Mouse (Mus musculus) midbrain, embryonic 12.5 days (tissue): ENCODE results near the gene Cracr2a. TPM values are rescaled to one million over a fixed set of nuclear protein-coding genes. Genes with fewer than 3 reads are reported as not detected.

Experiments used
- ATAC-seq: fragments of 200-750 bp; cut with Nextera tagmentation; 2 replicates; pipeline ENCODE4 v1.8.0; 2017; ENCODE audit warnings: low read depth, moderate TSS enrichment, moderate library complexity; ENCODE audit not compliant: low FRiP score
- H3K27ac ChIP-seq: fragments of 300-500 bp; sonication (generic); replicated peaks from 2 replicates; pipeline ENCODE4 v1.5.1; 2016; ENCODE audit warnings: mild to moderate bottlenecking
- H3K27me3 ChIP-seq: fragments of 300-500 bp; sonication (generic); 2 replicates; pipeline ENCODE4 v1.6.1; 2016; ENCODE audit warnings: mild to moderate bottlenecking
- H3K36me3 ChIP-seq: fragments of 300-500 bp; sonication (generic); 2 replicates; pipeline ENCODE4 v1.6.1; 2016
- H3K4me1 ChIP-seq: fragments of 300-500 bp; sonication (generic); 2 replicates; pipeline ENCODE4 v1.6.1; 2016
- H3K4me2 ChIP-seq: fragments of 300-500 bp; sonication (generic); replicated peaks from 2 replicates; pipeline ENCODE4 v1.6.1; 2016; ENCODE audit warnings: mild to moderate bottlenecking, moderate library complexity
- H3K4me3 ChIP-seq: fragments of 300-500 bp; sonication (generic); 2 replicates; pipeline ENCODE4 v1.5.1; 2016; ENCODE audit warnings: mild to moderate bottlenecking
- H3K9ac ChIP-seq: fragments of 300-500 bp; sonication (generic); replicated peaks from 2 replicates; pipeline ENCODE4 v1.6.1; 2016; ENCODE audit warnings: mild to moderate bottlenecking, moderate library complexity
- H3K9me3 ChIP-seq: fragments of 300-500 bp; sonication (generic); 2 replicates; pipeline ENCODE4 v1.6.1; 2016; ENCODE audit warnings: mild to moderate bottlenecking
- WGBS: fragments of 180-500 bp; shearing (Covaris S2); methylation state at CpG from one replicate; pipeline ENCODE4 v1.1.7; 2016; 5-methylcytosine and 5-hydroxymethylcytosine counted together
- polyA plus RNA-seq: library from polyadenylated mRNA; unstranded; fragments of >200 nt; fragmentation: Nextera tagmentation; extraction: Ambion mirVana; gene quantifications from 2 replicates; pipeline ENCODE4 v1.2.1, GENCODE M21; 2016

The Cracr2a gene
- polyA plus RNA-seq, 1 experiment from 2014 or later: 1.1 TPM

- no peaks in the 10 kb centered on the region for H3K9me3 ChIP-seq
- H3K27ac ChIP-seq: no peak overlapping the region
- H3K9ac ChIP-seq: no peak overlapping the region
- WGBS: 78% methylated on average over 2 of the region's 2 CpGs
- no peak overlapping the region for H3K4me3 ChIP-seq
- no peak overlapping the region for H3K4me2 ChIP-seq
- no peaks in the 10 kb centered on the region for H3K36me3 ChIP-seq
- no peaks in the 10 kb centered on the region; the same call in 1 of the 2 replicates for H3K4me1 ChIP-seq
- 0 out of 2 replicates have a peak, but pooled peaks cover 14% of the 10 kb centered on the region for H3K27me3 ChIP-seq
- no peak for ATAC-seq
Measured at GRCm38 (mm10) chr6:127538118-127538517, 23.0 kb upstream of the Cracr2a start.

DNA sequence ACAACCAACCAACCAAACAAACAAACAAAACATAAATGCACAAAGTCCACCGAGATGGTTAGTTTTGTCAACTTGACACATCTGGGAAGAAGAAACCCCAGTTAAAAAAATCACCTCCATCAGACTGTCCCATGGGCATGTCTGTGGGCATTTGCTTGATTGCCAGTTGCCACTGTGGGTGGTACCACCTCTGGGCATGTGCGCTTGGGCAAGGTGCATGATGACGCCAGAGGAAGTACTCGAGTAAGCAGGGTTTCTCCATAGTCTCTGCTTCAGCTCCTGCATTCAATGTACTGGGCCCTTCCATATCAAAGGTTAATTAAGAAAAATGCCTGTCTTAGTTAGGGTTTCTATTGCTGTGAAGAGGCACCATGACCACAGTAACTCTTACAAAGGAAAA is 21.9 kb upstream of the Cracr2a start:
- Histone ChIP-seq H3K27ac (no peak overlapping the region), H3K4me3 (no peak overlapping the region), H3K4me1 (no peaks in the 10 kb centered on the region; the same call in 1 of the 2 replicates), H3K4me2 (no peak overlapping the region), H3K27me3 (0 out of 2 replicates have a peak, but pooled peaks cover 14% of the 10 kb centered on the region), H3K9me3 (no peaks in the 10 kb centered on the region), H3K36me3 (no peaks in the 10 kb centered on the region), H3K9ac (no peak overlapping the region)
- 94% methylated on average over 4 of the region's 4 CpGs for WGBS
- ATAC-seq: no peak

- ATAC-seq: no peak
- 73% methylated on average over 5 of the region's 5 CpGs for WGBS
- Histone ChIP-seq H3K27me3 (0 out of 2 replicates have a peak, but pooled peaks cover 14% of the 10 kb centered on the region), H3K27ac (no peak overlapping the region), H3K4me3 (no peak overlapping the region), H3K4me2 (no peak overlapping the region), H3K36me3 (no peaks in the 10 kb centered on the region), H3K9me3 (no peaks in the 10 kb centered on the region), H3K9ac (no peak overlapping the region), H3K4me1 (no peaks in the 10 kb centered on the region; the same call in 1 of the 2 replicates)
Measured at GRCm38 (mm10) chr6:127539659-127540058, 21.5 kb upstream of the Cracr2a start.

GRCm38 (mm10) chr6:127540517-127540916 is 20.6 kb upstream of the Cracr2a start:
- 78% methylated on average over 4 of the region's 4 CpGs for WGBS
- H3K4me2 ChIP-seq: no peak overlapping the region
- no peaks in the 10 kb centered on the region for H3K9me3 ChIP-seq
- H3K36me3 ChIP-seq: no peaks in the 10 kb centered on the region
- peaks cover 18% of the 10 kb centered on the region; the same call in 1 of the 2 replicates for H3K27me3 ChIP-seq
- H3K4me1 ChIP-seq: no peaks in the 10 kb centered on the region; the same call in 1 of the 2 replicates
- no peak overlapping the region for H3K9ac ChIP-seq
- no peak for ATAC-seq
- H3K27ac ChIP-seq: no peak overlapping the region
- no peak overlapping the region for H3K4me3 ChIP-seq

- no peak overlapping the region for H3K9ac ChIP-seq
- no peak overlapping the region for H3K4me3 ChIP-seq
- H3K27ac ChIP-seq: no peak overlapping the region
- H3K27me3 ChIP-seq: peaks cover 18% of the 10 kb centered on the region; the same call in 1 of the 2 replicates
- H3K9me3 ChIP-seq: no peaks in the 10 kb centered on the region
- H3K36me3 ChIP-seq: no peaks in the 10 kb centered on the region
- no peak overlapping the region for H3K4me2 ChIP-seq
- WGBS: 36% methylated on average over 18 of the region's 18 CpGs
- peak; percentile 68 for ATAC-seq
- H3K4me1 ChIP-seq: no peaks in the 10 kb centered on the region; the same call in 1 of the 2 replicates
Measured at GRCm38 (mm10) chr6:127541617-127542374, 19.3 kb upstream of the Cracr2a start.

GRCm38 (mm10) chr6:127546676-127547075 is 14.5 kb upstream of the Cracr2a start:
- no peak overlapping the region for H3K9ac ChIP-seq
- no peaks in the 10 kb centered on the region; the same call in 1 of the 2 replicates for H3K4me1 ChIP-seq
- WGBS: 90% methylated on average over 4 of the region's 4 CpGs
- H3K27me3 ChIP-seq: peaks cover 13% of the 10 kb centered on the region; the same call in 1 of the 2 replicates
- H3K36me3 ChIP-seq: no peaks in the 10 kb centered on the region
- no peak overlapping the region for H3K4me2 ChIP-seq
- H3K4me3 ChIP-seq: no peak overlapping the region
- H3K9me3 ChIP-seq: no peaks in the 10 kb centered on the region
- H3K27ac ChIP-seq: no peak overlapping the region
- ATAC-seq: no peak

- H3K27ac ChIP-seq: no peak overlapping the region
- no peaks in the 10 kb centered on the region for H3K36me3 ChIP-seq
- ATAC-seq: no peak
- H3K4me2 ChIP-seq: no peak overlapping the region
- H3K4me3 ChIP-seq: no peak overlapping the region
- no peaks in the 10 kb centered on the region; the same call in 1 of the 2 replicates for H3K9me3 ChIP-seq
- no peak overlapping the region for H3K9ac ChIP-seq
- no peaks in the 10 kb centered on the region for H3K4me1 ChIP-seq
- H3K27me3 ChIP-seq: no peaks in the 10 kb centered on the region
- 83% methylated on average over 4 of the region's 4 CpGs for whole genome bisulfite sequencing
Measured at GRCm38 (mm10) chr6:127552940-127553339, 8.2 kb upstream of the Cracr2a start.

DNA sequence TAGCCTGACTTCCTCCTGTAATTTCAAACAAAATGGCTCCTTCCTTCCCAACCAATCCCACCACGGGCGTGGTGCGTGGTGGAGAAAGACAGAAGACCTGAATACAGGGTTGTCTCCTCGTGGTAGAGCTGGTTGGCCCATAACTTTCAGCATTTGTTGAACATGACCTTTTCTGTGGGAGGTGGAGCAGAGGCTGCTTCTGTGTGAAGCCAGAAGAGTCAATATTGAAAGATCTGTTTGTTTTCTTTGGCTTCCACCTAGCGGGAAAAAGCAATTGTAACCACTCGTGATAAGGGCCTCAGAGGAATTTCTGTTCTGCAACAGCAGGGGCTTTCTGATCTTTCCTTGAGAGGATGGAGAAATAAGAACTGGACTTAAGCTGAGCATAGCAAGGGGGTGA is 5.6 kb upstream of the Cracr2a start:
- WGBS: 75% methylated on average over 6 of the region's 6 CpGs
- H3K27me3 ChIP-seq: peaks cover 4% of the 10 kb centered on the region
- H3K27ac ChIP-seq: no peak overlapping the region
- no peak overlapping the region for H3K9ac ChIP-seq
- H3K4me2 ChIP-seq: no peak overlapping the region
- H3K9me3 ChIP-seq: no peaks in the 10 kb centered on the region; the same call in 1 of the 2 replicates
- ATAC-seq: no peak
- no peaks in the 10 kb centered on the region for H3K4me1 ChIP-seq
- H3K36me3 ChIP-seq: no peaks in the 10 kb centered on the region
- H3K4me3 ChIP-seq: no peak overlapping the region

GRCm38 (mm10) chr6:127560872-127561230 is 287 bp upstream of the Cracr2a start:
- Histone ChIP-seq H3K9me3 (no peaks in the 10 kb centered on the region), H3K9ac (peak overlapping the region; percentile 47), H3K4me1 (peaks cover 7% of the 10 kb centered on the region; the same call in 1 of the 2 replicates), H3K4me2 (peak overlapping the region; percentile 84), H3K36me3 (no peaks in the 10 kb centered on the region), H3K27me3 (peaks cover 4% of the 10 kb centered on the region), H3K4me3 (peak overlapping the region; percentile 52), H3K27ac (no peak overlapping the region)
- ATAC-seq: no peak
- 12% methylated on average over 7 of the region's 7 CpGs for WGBS

- ATAC-seq: no peak
- H3K4me3 ChIP-seq: no peak overlapping the region
- peaks cover 4% of the 10 kb centered on the region for H3K27me3 ChIP-seq
- no peaks in the 10 kb centered on the region for H3K36me3 ChIP-seq
- no peak overlapping the region for H3K4me2 ChIP-seq
- no peak overlapping the region for H3K27ac ChIP-seq
- no peaks in the 10 kb centered on the region for H3K9me3 ChIP-seq
- WGBS: 78% methylated on average over 4 of the region's 4 CpGs
- H3K4me1 ChIP-seq: peaks cover 7% of the 10 kb centered on the region; the same call in 1 of the 2 replicates
- no peak overlapping the region for H3K9ac ChIP-seq
Measured at GRCm38 (mm10) chr6:127563511-127563910, 2.4 kb downstream of the Cracr2a start.

GRCm38 (mm10) chr6:127565951-127566732 is 5.0 kb downstream of the Cracr2a start:
- Histone ChIP-seq H3K27me3 (no peaks in the 10 kb centered on the region), H3K9ac (no peak overlapping the region), H3K27ac (no peak overlapping the region), H3K36me3 (no peaks in the 10 kb centered on the region), H3K4me3 (no peak overlapping the region), H3K4me2 (no peak overlapping the region), H3K9me3 (no peaks in the 10 kb centered on the region), H3K4me1 (peaks cover 2% of the 10 kb centered on the region; the same call in 1 of the 2 replicates)
- WGBS: 86% methylated on average over 6 of the region's 7 CpGs
- ATAC-seq: no peak
